Mouse (Mus musculus) midbrain, embryonic 16.5 days (tissue): Measurements from ENCODE around the gene Spi1. TPM values are rescaled to one million over a fixed set of nuclear protein-coding genes. Genes with fewer than 3 reads are reported as not detected.

Experiments used
- ATAC-seq: fragments of 200-750 bp; cut with Nextera tagmentation; 2 replicates; pipeline ENCODE4 v1.8.0; 2017; ENCODE audit warnings: moderate TSS enrichment
- H3K27ac ChIP-seq: fragments of 300-500 bp; sonication (generic); 2 replicates; pipeline ENCODE4 v1.5.1; 2014; ENCODE audit warnings: mild to moderate bottlenecking, low read length, mixed read lengths
- H3K27me3 ChIP-seq: fragments of 300-500 bp; sonication (generic); 2 replicates; pipeline ENCODE4 v1.6.1; 2014; ENCODE audit warnings: low read depth, low read length, mixed read lengths; ENCODE audit not compliant: control insufficient read depth, insufficient read depth
- H3K36me3 ChIP-seq: fragments of 300-500 bp; sonication (generic); 2 replicates; pipeline ENCODE4 v1.6.1; 2014; ENCODE audit warnings: mild to moderate bottlenecking, low read length, moderate library complexity, mixed read lengths; ENCODE audit not compliant: control insufficient read depth, insufficient read depth
- H3K4me1 ChIP-seq: fragments of 300-500 bp; sonication (generic); 2 replicates; pipeline ENCODE4 v1.6.1; 2014; ENCODE audit warnings: mild to moderate bottlenecking, low read length, mixed read lengths; ENCODE audit not compliant: control insufficient read depth, insufficient read depth
- H3K4me2 ChIP-seq: fragments of 300-500 bp; sonication (generic); 2 replicates; pipeline ENCODE4 v1.6.1; 2014; ENCODE audit warnings: mild to moderate bottlenecking, low read length, mixed read lengths
- H3K4me3 ChIP-seq: fragments of 300-500 bp; sonication (generic); 2 replicates; pipeline ENCODE4 v1.5.1; 2014; ENCODE audit warnings: low read depth, mild to moderate bottlenecking, low read length, moderate library complexity, mixed read lengths
- H3K9ac ChIP-seq: fragments of 300-500 bp; sonication (generic); 2 replicates; pipeline ENCODE4 v1.6.1; 2014; ENCODE audit warnings: low read depth, low read length, mixed read lengths
- H3K9me3 ChIP-seq: fragments of 300-500 bp; sonication (generic); replicated peaks from 2 replicates; pipeline ENCODE4 v1.6.1; 2014; ENCODE audit warnings: mild to moderate bottlenecking, low read length, mixed read lengths; ENCODE audit not compliant: control insufficient read depth, poor library complexity, severe bottlenecking
- WGBS: fragments of 180-500 bp; shearing (Covaris S2); extraction: QIAGEN DNeasy Blood & Tissue Kit; methylation state at CpG from one replicate; pipeline ENCODE4 v1.1.7; 2014; 5-methylcytosine and 5-hydroxymethylcytosine counted together
- polyA plus RNA-seq: library from polyadenylated mRNA; unstranded; fragments of >200 nt; fragmentation: Nextera tagmentation; extraction: Ambion mirVana; gene quantifications from 2 replicates; pipeline ENCODE4 v1.2.1, GENCODE M21; 2015

Gene Spi1
- polyA plus RNA-seq, 1 experiment from 2014 or later, result 2.8 TPM

- H3K9me3 ChIP-seq, result no peaks in the 10 kb centered on the region
- peaks cover 60% of the 10 kb centered on the region for H3K36me3 ChIP-seq
- H3K4me1 ChIP-seq, result no peaks in the 10 kb centered on the region
- no peak overlapping the region for H3K4me2 ChIP-seq
- no peak overlapping the region for H3K4me3 ChIP-seq
- H3K27me3 ChIP-seq, result no peaks in the 10 kb centered on the region
- no peak overlapping the region for H3K9ac ChIP-seq
- no peak for ATAC-seq
- no peak overlapping the region for H3K27ac ChIP-seq
- 91% methylated on average over 4 of the region's 4 CpGs for WGBS
Observed at GRCm38 (mm10) chr2:91162952-91163351, 80.8 kb downstream of the Spi1 start.

- H3K27ac ChIP-seq, result no peak overlapping the region
- ATAC-seq, result no peak
- H3K9me3 ChIP-seq, result no peaks in the 10 kb centered on the region
- no peak overlapping the region for H3K9ac ChIP-seq
- H3K4me3 ChIP-seq, result no peak overlapping the region
- H3K27me3 ChIP-seq, result no peaks in the 10 kb centered on the region
- no peak overlapping the region for H3K4me2 ChIP-seq
- H3K4me1 ChIP-seq, result no peaks in the 10 kb centered on the region
- H3K36me3 ChIP-seq, result peaks cover 60% of the 10 kb centered on the region
- WGBS, result 96% methylated on average over 5 of the region's 5 CpGs
Observed at GRCm38 (mm10) chr2:91163532-91163931, 81.3 kb downstream of the Spi1 start.

- Histone ChIP-seq H3K27ac (no peak overlapping the region), H3K4me2 (no peak overlapping the region), H3K36me3 (peaks cover 64% of the 10 kb centered on the region), H3K9me3 (no peaks in the 10 kb centered on the region), H3K4me1 (no peaks in the 10 kb centered on the region), H3K27me3 (no peaks in the 10 kb centered on the region), H3K9ac (no peak overlapping the region), H3K4me3 (no peak overlapping the region)
- ATAC-seq, result no peak
- WGBS, result 94% methylated on average over 6 of the region's 6 CpGs
Observed at GRCm38 (mm10) chr2:91164991-91165390, 82.8 kb downstream of the Spi1 start.

Other genes starting within 250 kb of the Spi1 start
- gene Mtch2, start 235.2 kb upstream of the Spi1 start, polyA plus RNA-seq, result 248 and 250 TPM in 2 replicates
- 42.6 and 55.6 TPM in 2 replicates for gene C1qtnf4, start 196.5 kb upstream of the Spi1 start, polyA plus RNA-seq
- 61.6 and 62.6 TPM in 2 replicates for gene Kbtbd4, start 177.7 kb upstream of the Spi1 start, polyA plus RNA-seq
- gene Ndufs3, start 177.6 kb upstream of the Spi1 start, polyA plus RNA-seq, result 206 and 208 TPM in 2 replicates
- gene Celf1, start 142.0 kb upstream of the Spi1 start, polyA plus RNA-seq, result 115 and 121 TPM in 2 replicates
- 0.42 and 0.64 TPM in 2 replicates for gene Rapsn, start 46.8 kb upstream of the Spi1 start, polyA plus RNA-seq
- 226 and 247 TPM in 2 replicates for gene Psmc3, start 28.4 kb upstream of the Spi1 start, polyA plus RNA-seq
- 30.4 and 35.0 TPM in 2 replicates for gene Slc39a13, start 12.0 kb upstream of the Spi1 start, polyA plus RNA-seq
- gene Mybpc3, start 35.8 kb downstream of the Spi1 start, polyA plus RNA-seq, result 0.04 TPM in 1 of 2 replicates, not detected in the other
- gene Madd, start 101.4 kb downstream of the Spi1 start, polyA plus RNA-seq, result 62.1 and 66.8 TPM in 2 replicates
- 2.7 and 2.9 TPM in 2 replicates for gene Nr1h3, start 120.4 kb downstream of the Spi1 start, polyA plus RNA-seq
- gene Acp2, start 120.5 kb downstream of the Spi1 start, polyA plus RNA-seq, result 38.3 and 39.2 TPM in 2 replicates
- gene Ddb2, start 154.6 kb downstream of the Spi1 start, polyA plus RNA-seq, result 18.1 and 18.4 TPM in 2 replicates
- gene Pacsin3, start 173.6 kb downstream of the Spi1 start, polyA plus RNA-seq, result 9.7 and 17.5 TPM in 2 replicates
- gene Arfgap2, start 182.6 kb downstream of the Spi1 start, polyA plus RNA-seq, result 73.0 and 74.4 TPM in 2 replicates